Mouse (Mus musculus): ENCODE data around the gene Gm8909.
"Not testable (repeated sequence)": the region's sequence is repeated elsewhere in the genome, so short reads cannot be mapped to it uniquely, and the experiment has no call there.

DNA sequence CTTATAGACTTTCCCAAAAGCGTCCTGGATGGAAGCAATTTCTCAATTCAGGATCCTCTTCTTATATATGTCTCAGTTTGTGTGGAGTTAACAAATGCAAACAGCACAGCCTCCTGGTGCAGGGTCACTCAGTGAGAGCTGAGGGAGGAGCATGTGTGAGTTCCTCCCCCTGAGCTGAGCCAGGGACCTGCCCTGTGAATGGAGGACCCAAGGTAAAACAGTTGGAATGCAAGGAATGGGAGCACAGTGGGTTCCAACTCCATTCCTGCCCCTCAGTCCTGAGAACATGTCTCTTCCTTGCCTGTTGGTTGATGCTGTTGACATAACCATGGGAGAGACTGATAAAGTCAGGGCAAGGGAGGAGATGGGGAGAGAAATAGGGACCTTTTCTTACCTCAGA, 757 bp upstream of the Gm8909 start:
- TF ChIP-seq EP300, CTCF (IDR thresholded peaks at IDR 0.05): not testable (repeated sequence)
